Mouse (Mus musculus) stomach, postnatal 0 days (tissue): ENCODE results near the gene Spg20.

Experiments used
- CTCF ChIP-seq: IDR thresholded peaks from 2 replicates; pipeline ENCODE4 v1.5.1; 2016; ENCODE audit warnings: antibody characterized with exemption, low read depth, mild to moderate bottlenecking, moderate library complexity
- EP300 ChIP-seq: optimal IDR thresholded peaks from 2 replicates; pipeline ENCODE3; 2016; ENCODE audit warnings: antibody characterized with exemption

DNA sequence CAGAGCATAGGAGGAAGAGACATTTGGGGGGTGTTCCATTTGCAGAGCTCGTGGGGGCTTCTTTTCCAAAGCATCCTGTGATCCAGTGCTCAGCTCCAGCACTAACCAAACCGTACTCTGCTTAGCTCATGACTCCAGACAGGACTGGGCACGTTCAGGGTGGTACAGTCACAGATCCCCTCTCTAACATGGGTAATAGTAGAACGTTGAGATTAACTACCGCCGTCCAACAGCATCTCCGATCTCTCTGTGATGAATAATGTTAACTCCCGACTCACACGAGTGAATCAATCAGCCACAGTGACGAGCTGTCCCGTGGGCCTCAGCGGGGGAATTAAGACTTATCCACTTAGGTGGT is 45.3 kb upstream of the Spg20 start:
- no peak for TF ChIP-seq CTCF
- no peak for TF ChIP-seq EP300
